Mouse (Mus musculus) heart, postnatal 25 days (tissue): ENCODE measurements at regions not wholly inside any gene's neighbourhood (a gene's known extent, or its start where the extent isn't known, plus 50 kb on each side); places are given as distances from the start of the nearest gene placed in this dataset.
"Not testable (repeated sequence)": the region's sequence is repeated elsewhere in the genome, so short reads cannot be mapped to it uniquely, and the experiment has no call there.

ENCODE experiments used
- DNase-seq: peaks from one replicate; pipeline ENCODE4 v3.0.0; 2022; ENCODE audit warnings: low spot score
- intact Hi-C: fragments of 180-260 bp; cut with DNase I; formaldehyde crosslinking; loops from one replicate; pipeline ENCODE4 v1.15.1; 2025

DNA sequence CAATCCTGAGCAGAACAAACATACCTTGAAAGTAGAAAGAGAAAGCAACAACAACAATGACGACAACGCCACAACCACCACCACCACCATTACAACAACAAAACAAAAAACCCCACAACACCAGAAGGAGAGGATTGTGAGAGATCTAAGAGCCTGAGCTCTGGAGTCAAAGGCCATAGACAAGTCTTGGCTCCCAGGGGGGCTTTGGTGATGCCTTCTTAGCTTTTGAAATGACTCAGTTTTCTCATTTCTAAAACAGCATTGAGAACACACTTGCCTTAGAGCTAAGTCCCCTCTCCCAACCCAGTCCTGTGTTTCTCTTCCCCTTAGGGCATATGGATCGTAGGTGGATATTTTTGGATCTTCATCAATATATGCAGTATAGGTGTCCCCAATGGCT is 112.2 kb downstream of the Kif20b start:
- DNase-seq = no peak
- intact Hi-C loops = no loop called here

- DNase-seq = no peak
- intact Hi-C loops = no loop called here
Observed at GRCm38 (mm10) chr19:35045576-35045975, 123.4 kb downstream of the Kif20b start.

GRCm38 (mm10) chr19:35066352-35066935 is 144.3 kb downstream of the Kif20b start:
- intact Hi-C loops = no loop called here
- no peak for DNase-seq

GRCm38 (mm10) chr19:35081126-35081525 is 159.0 kb downstream of the Kif20b start:
- intact Hi-C loops = no loop called here
- DNase-seq = no peak

- intact Hi-C loops = no loop called here
- DNase-seq = no peak
Observed at GRCm38 (mm10) chr19:35101244-35101643, 179.1 kb downstream of the Kif20b start.

GRCm38 (mm10) chr19:35114313-35114712 is 192.2 kb downstream of the Kif20b start:
- no peak for DNase-seq
- intact Hi-C loops = no loop called here

GRCm38 (mm10) chr19:35125278-35125677 is 203.1 kb downstream of the Kif20b start:
- DNase-seq = no peak
- intact Hi-C loops = no loop called here

- DNase-seq = no peak
- intact Hi-C loops = loop anchor here (1.0 kb wide), 1 partner anchor 956 kb away; no protein-coding TSS in a partner anchor
Observed at GRCm38 (mm10) chr19:35126594-35127051, 204.5 kb downstream of the Kif20b start.

GRCm38 (mm10) chr19:35128104-35128503 is 205.9 kb downstream of the Kif20b start:
- intact Hi-C loops = no loop called here
- no peak for DNase-seq

GRCm38 (mm10) chr19:35143131-35143530 is 221.0 kb downstream of the Kif20b start:
- intact Hi-C loops = no loop called here
- no peak for DNase-seq

GRCm38 (mm10) chr19:35143781-35144180 is 221.6 kb downstream of the Kif20b start:
- no peak for DNase-seq
- intact Hi-C loops = no loop called here

DNA sequence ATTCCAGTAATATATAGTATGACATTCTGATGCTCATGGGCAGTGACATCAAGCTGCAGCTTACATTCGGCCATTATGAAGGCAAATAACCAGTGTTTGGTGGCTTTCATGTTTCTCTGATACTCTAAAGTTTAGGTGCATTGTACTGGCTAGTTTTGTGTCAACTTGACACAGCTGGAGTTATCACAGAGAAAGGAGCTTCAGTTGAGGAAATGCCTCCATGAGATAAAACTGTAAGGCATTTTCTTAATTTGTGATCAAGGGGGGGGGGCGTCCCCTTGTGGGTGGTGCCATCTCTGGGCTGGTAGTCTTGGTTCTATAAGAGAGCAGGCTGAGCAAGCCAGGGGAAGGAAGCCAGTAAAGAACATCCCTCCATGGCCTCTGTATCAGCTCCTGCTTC is 227.3 kb downstream of the Kif20b start:
- intact Hi-C loops, DNase-seq: not testable (repeated sequence)

DNA sequence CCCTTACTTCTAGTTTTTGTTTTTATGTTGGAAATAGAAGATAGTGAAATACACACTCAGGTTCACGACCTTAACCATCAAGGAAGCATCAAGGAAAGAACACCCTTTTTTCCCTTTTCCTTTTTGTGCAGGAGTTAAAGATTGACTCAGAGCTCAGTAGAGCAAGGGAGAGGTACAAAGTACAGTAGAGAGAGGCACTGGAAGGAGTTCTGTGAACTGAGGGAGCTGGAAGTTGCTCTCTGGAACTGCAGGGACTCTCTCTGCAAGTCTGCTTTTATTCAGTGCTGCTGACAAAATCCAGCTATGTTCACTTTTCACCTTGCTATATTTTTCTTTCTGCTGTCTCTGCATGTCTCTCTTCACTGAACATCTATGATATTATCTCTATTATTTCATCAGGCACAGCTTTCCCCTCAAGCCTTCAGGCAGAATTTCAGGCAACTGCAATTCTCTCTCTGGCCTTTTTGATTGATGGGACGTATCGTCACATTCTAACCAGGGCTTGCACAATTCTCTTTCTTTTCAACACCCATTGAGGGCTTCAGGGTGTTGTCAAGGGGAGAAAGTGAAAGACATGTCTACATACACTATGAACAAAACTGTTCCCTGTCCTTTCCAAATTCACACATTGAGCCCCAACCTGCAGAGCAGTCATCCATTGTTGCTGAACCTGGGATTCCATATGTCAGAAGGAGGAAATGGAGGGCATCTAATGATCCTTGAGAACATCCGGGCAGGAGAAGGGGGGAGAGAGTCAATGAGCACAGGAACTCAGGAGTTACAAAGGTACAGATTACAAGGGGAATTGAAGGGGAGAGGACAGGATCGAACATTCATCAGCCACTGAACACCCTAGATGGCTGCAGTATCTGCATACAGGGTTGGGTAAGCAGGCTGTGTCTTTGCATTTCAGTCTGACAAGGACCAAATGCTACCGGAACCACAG is 228.9 kb downstream of the Kif20b start:
- DNase-seq = no peak
- intact Hi-C loops = no loop called here

GRCm38 (mm10) chr19:35151841-35152240 is 229.7 kb downstream of the Kif20b start:
- intact Hi-C loops = no loop called here
- no peak for DNase-seq

DNA sequence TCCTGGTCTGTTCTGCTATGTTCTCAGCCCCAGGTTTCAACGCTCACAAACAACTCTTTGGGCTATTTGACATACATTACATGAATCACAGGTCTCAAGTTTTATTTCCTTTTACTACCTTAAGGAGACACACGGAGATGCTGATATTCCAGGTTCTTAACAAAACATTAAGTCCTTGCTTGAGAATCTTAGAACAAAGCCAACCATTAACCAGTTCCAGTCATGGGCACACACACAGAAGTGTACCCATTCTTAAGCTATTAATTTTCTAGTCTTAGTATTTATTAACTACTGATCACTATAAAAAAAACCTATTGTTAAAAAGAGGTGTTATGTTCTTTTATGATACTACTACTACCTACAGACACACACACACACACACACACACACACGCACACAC is 235.7 kb downstream of the Kif20b start:
- no peak for DNase-seq
- intact Hi-C loops = no loop called here

GRCm38 (mm10) chr19:35164727-35165126 is 242.6 kb downstream of the Kif20b start:
- intact Hi-C loops = no loop called here

DNA sequence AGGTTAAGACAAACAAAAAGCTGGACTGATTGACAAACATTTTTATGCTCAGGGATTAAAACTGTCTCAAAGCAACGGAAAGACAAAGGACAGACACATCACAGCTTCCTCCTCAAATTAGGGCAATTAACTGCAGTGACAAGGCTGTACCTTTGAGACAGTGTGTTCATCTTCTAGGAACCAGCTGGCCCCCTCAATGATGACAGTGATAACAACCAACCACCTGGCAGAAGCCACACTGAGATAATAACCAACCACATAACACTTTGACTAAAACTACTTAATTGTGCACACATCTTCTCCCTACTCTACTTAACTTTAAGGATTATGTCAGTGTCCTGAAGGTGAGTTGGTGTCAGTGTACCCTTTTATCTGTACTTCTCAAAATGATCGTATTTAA is 248.4 kb downstream of the Kif20b start:
- no peak for DNase-seq
- intact Hi-C loops = no loop called here

More at GRCm38 (mm10) chr19:35164727-35165126, 242.6 kb downstream of the Kif20b start:
- no peak for DNase-seq

DNA sequence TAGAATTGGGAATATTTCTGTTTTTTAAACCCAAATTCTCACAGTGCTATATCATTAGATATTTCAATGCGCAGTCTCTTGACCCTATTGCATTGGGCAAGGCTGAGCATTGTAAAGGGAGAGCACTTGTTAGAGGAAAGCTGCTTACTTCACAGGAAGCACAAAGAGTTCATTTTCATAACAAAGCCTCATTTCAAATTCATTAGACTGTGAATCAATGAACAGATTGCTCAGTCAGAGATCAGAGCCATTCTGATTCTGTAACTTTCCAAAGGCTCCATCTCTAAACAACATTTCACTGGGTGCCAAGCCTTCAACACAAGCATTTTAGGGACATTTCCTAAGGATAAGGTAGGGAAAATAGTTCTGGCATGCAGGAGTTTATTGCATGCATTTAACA is 257.9 kb downstream of the Kif20b start:
- intact Hi-C loops = no loop called here
- DNase-seq = no peak

- no peak for DNase-seq
- intact Hi-C loops = no loop called here
Observed at GRCm38 (mm10) chr19:35205557-35206239, 283.5 kb downstream of the Kif20b start.

GRCm38 (mm10) chr19:35244188-35244587 is 322.0 kb downstream of the Kif20b start:
- no peak for DNase-seq
- intact Hi-C loops = no loop called here

DNA sequence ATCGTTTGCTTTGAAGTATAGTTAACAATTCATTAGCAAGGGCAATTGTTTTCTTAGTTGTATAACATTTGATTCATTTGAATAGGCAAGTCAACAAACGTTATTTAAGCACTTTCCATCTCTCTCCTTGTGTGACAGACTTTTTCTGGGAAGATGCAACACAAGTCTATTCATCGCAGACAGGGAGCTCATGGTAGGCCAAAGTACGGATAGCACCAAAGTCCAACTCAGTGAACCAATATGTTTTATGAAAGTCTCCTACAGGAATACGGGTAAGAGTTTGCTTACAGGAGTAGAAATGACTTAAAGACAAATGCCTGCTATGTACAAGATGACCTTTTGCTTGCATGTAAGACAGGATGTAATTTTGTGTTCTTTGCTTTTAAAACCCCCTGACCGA is 325.4 kb downstream of the Kif20b start:
- intact Hi-C loops = no loop called here
- no peak for DNase-seq
